Mouse (Mus musculus): Measurements from ENCODE around the gene Tmem39a. TPM values are rescaled to one million over a fixed set of nuclear protein-coding genes. Genes with fewer than 3 reads are reported as not detected.

The Tmem39a gene
- 106 and 110 TPM in 2 replicates for polyA plus RNA-seq (2015; fragmentation: Nextera tagmentation; extraction: Ambion mirVana)

GRCm38 (mm10) chr16:38558221-38558748 is at the start of gene Tmem39a:
Gene Tmem39a (plus strand): TSS chr16:38558698.
- H3K4me2 ChIP-seq (ENCODE audit: low read depth, low read length): no peak within 1 kb of the TSS
- H3K4me1 ChIP-seq (ENCODE audit: control insufficient read depth, insufficient read depth, low read length): no peaks in the 10 kb centered on the region
- H3K36me3 ChIP-seq (ENCODE audit: control insufficient read depth, insufficient read depth, low read length): no peaks in the 10 kb centered on the region
- 0 out of 2 replicates have a peak, but pooled peaks cover 5% of the 10 kb centered on the region for H3K27me3 ChIP-seq (ENCODE audit: control insufficient read depth, insufficient read depth, low read length)
- no peaks in the 10 kb centered on the region for H3K9me3 ChIP-seq (replicated peaks; ENCODE audit: control insufficient read depth, low read length)
- no peak within 1 kb of the TSS for H3K9ac ChIP-seq (ENCODE audit: low read length)
- H3K4me3 ChIP-seq (replicated peaks; ENCODE audit: low read length): no peak within 1 kb of the TSS
- no peak within 1 kb of the TSS for H3K27ac ChIP-seq (ENCODE audit: low read length)
- 74% methylated on average over 3 of the region's 3 CpGs for WGBS
- no peak for ATAC-seq (ENCODE audit: insufficient read depth, low FRiP score)

GRCm38 (mm10) chr16:38510846-38511245 is 47.7 kb upstream of the Tmem39a start:
- H3K9me3 ChIP-seq (replicated peaks; ENCODE audit: control insufficient read depth, low read length): no peaks in the 10 kb centered on the region
- H3K27ac ChIP-seq (ENCODE audit: low read length): no peak overlapping the region
- H3K9ac ChIP-seq (ENCODE audit: low read length): no peak overlapping the region
- ATAC-seq (ENCODE audit: insufficient read depth, low FRiP score): no peak
- peaks cover 19% of the 10 kb centered on the region for H3K36me3 ChIP-seq (ENCODE audit: control insufficient read depth, insufficient read depth, low read length)
- H3K4me1 ChIP-seq (ENCODE audit: control insufficient read depth, insufficient read depth, low read length): no peaks in the 10 kb centered on the region
- 91% methylated on average over 2 of the region's 2 CpGs for WGBS
- H3K4me2 ChIP-seq (ENCODE audit: low read depth, low read length): no peak overlapping the region
- H3K4me3 ChIP-seq (replicated peaks; ENCODE audit: low read length): no peak overlapping the region
- no peaks in the 10 kb centered on the region for H3K27me3 ChIP-seq (ENCODE audit: control insufficient read depth, insufficient read depth, low read length)

GRCm38 (mm10) chr16:38519140-38519539 is 39.4 kb upstream of the Tmem39a start:
- H3K9ac ChIP-seq (ENCODE audit: low read length): no peak overlapping the region
- no peaks in the 10 kb centered on the region for H3K9me3 ChIP-seq (replicated peaks; ENCODE audit: control insufficient read depth, low read length)
- 93% methylated on average over 2 of the region's 2 CpGs for WGBS
- H3K4me3 ChIP-seq (replicated peaks; ENCODE audit: low read length): no peak overlapping the region
- H3K27ac ChIP-seq (ENCODE audit: low read length): no peak overlapping the region
- no peak overlapping the region for H3K4me2 ChIP-seq (ENCODE audit: low read depth, low read length)
- peaks cover 10% of the 10 kb centered on the region; the same call in 1 of the 2 replicates for H3K4me1 ChIP-seq (ENCODE audit: control insufficient read depth, insufficient read depth, low read length)
- peaks cover 5% of the 10 kb centered on the region for H3K36me3 ChIP-seq (ENCODE audit: control insufficient read depth, insufficient read depth, low read length)
- H3K27me3 ChIP-seq (ENCODE audit: control insufficient read depth, insufficient read depth, low read length): no peaks in the 10 kb centered on the region
- no peak for ATAC-seq (ENCODE audit: insufficient read depth, low FRiP score)

GRCm38 (mm10) chr16:38521211-38521987 is 37.1 kb upstream of the Tmem39a start:
- 23% methylated on average over 8 of the region's 8 CpGs for WGBS
- no peak for ATAC-seq (ENCODE audit: insufficient read depth, low FRiP score)
- Histone ChIP-seq H3K9ac (ENCODE audit: low read length) (peak overlapping the region; percentile 67), H3K4me2 (ENCODE audit: low read depth, low read length) (peak overlapping the region; percentile 63), H3K36me3 (ENCODE audit: control insufficient read depth, insufficient read depth, low read length) (0 out of 2 replicates have a peak, but pooled peaks cover 4% of the 10 kb centered on the region), H3K27me3 (ENCODE audit: control insufficient read depth, insufficient read depth, low read length) (no peaks in the 10 kb centered on the region), H3K27ac (ENCODE audit: low read length) (no peak overlapping the region), H3K9me3 (replicated peaks; ENCODE audit: control insufficient read depth, low read length) (no peaks in the 10 kb centered on the region), H3K4me3 (replicated peaks; ENCODE audit: low read length) (peak overlapping the region; percentile 100), H3K4me1 (ENCODE audit: control insufficient read depth, insufficient read depth, low read length) (peaks cover 10% of the 10 kb centered on the region; the same call in 1 of the 2 replicates)

- Histone ChIP-seq H3K4me1 (ENCODE audit: control insufficient read depth, insufficient read depth, low read length) (peaks cover 10% of the 10 kb centered on the region; the same call in 1 of the 2 replicates), H3K27ac (ENCODE audit: low read length) (peak within 1 kb of the TSS; percentile 99), H3K9me3 (replicated peaks; ENCODE audit: control insufficient read depth, low read length) (no peaks in the 10 kb centered on the region), H3K4me2 (ENCODE audit: low read depth, low read length) (peak within 1 kb of the TSS; percentile 63), H3K4me3 (replicated peaks; ENCODE audit: low read length) (peak within 1 kb of the TSS; percentile 100), H3K9ac (ENCODE audit: low read length) (peak within 1 kb of the TSS; percentile 98), H3K27me3 (ENCODE audit: control insufficient read depth, insufficient read depth, low read length) (no peaks in the 10 kb centered on the region), H3K36me3 (ENCODE audit: control insufficient read depth, insufficient read depth, low read length) (0 out of 2 replicates have a peak, but pooled peaks cover 7% of the 10 kb centered on the region)
- WGBS: under 1% methylated on average over 73 of the region's 73 CpGs
- peak; percentile 96 for ATAC-seq (ENCODE audit: insufficient read depth, low FRiP score)
Measured at GRCm38 (mm10) chr16:38522129-38523084, 36.1 kb upstream of the Tmem39a start, which contains the start of gene Timmdc1. Gene Timmdc1 (minus strand): TSS chr16:38522663.

- Histone ChIP-seq H3K4me3 (replicated peaks; ENCODE audit: low read length) (no peak overlapping the region), H3K9ac (ENCODE audit: low read length) (no peak overlapping the region), H3K36me3 (ENCODE audit: control insufficient read depth, insufficient read depth, low read length) (0 out of 2 replicates have a peak, but pooled peaks cover 10% of the 10 kb centered on the region), H3K4me2 (ENCODE audit: low read depth, low read length) (no peak overlapping the region), H3K9me3 (replicated peaks; ENCODE audit: control insufficient read depth, low read length) (no peaks in the 10 kb centered on the region), H3K27me3 (ENCODE audit: control insufficient read depth, insufficient read depth, low read length) (no peaks in the 10 kb centered on the region), H3K4me1 (ENCODE audit: control insufficient read depth, insufficient read depth, low read length) (peaks cover 10% of the 10 kb centered on the region; the same call in 1 of the 2 replicates), H3K27ac (ENCODE audit: low read length) (no peak overlapping the region)
- WGBS: 81% methylated on average over 6 of the region's 6 CpGs
- ATAC-seq (ENCODE audit: insufficient read depth, low FRiP score): no peak
Measured at GRCm38 (mm10) chr16:38526264-38526663, 32.2 kb upstream of the Tmem39a start.

- Histone ChIP-seq H3K27ac (ENCODE audit: low read length) (no peak overlapping the region), H3K9me3 (replicated peaks; ENCODE audit: control insufficient read depth, low read length) (no peaks in the 10 kb centered on the region), H3K4me3 (replicated peaks; ENCODE audit: low read length) (no peak overlapping the region), H3K4me1 (ENCODE audit: control insufficient read depth, insufficient read depth, low read length) (no peaks in the 10 kb centered on the region), H3K4me2 (ENCODE audit: low read depth, low read length) (no peak overlapping the region), H3K36me3 (ENCODE audit: control insufficient read depth, insufficient read depth, low read length) (peaks cover 9% of the 10 kb centered on the region), H3K27me3 (ENCODE audit: control insufficient read depth, insufficient read depth, low read length) (no peaks in the 10 kb centered on the region), H3K9ac (ENCODE audit: low read length) (no peak overlapping the region)
- no peak for ATAC-seq (ENCODE audit: insufficient read depth, low FRiP score)
- WGBS: 44% methylated on average over 8 of the region's 8 CpGs
Measured at GRCm38 (mm10) chr16:38536544-38537146, 21.9 kb upstream of the Tmem39a start.

- Histone ChIP-seq H3K36me3 (ENCODE audit: control insufficient read depth, insufficient read depth, low read length) (peaks cover 12% of the 10 kb centered on the region), H3K9me3 (replicated peaks; ENCODE audit: control insufficient read depth, low read length) (no peaks in the 10 kb centered on the region), H3K27ac (ENCODE audit: low read length) (no peak overlapping the region), H3K27me3 (ENCODE audit: control insufficient read depth, insufficient read depth, low read length) (no peaks in the 10 kb centered on the region), H3K4me1 (ENCODE audit: control insufficient read depth, insufficient read depth, low read length) (no peaks in the 10 kb centered on the region), H3K9ac (ENCODE audit: low read length) (no peak overlapping the region), H3K4me3 (replicated peaks; ENCODE audit: low read length) (no peak overlapping the region), H3K4me2 (ENCODE audit: low read depth, low read length) (no peak overlapping the region)
- 88% methylated on average over 13 of the region's 13 CpGs for WGBS
- no peak for ATAC-seq (ENCODE audit: insufficient read depth, low FRiP score)
Measured at GRCm38 (mm10) chr16:38538716-38539380, 19.6 kb upstream of the Tmem39a start.
